Mouse (Mus musculus): ENCODE measurements around the gene Pan3. TPM values are rescaled to one million over a fixed set of nuclear protein-coding genes. Genes with fewer than 3 reads are reported as not detected.

Gene Pan3
- total RNA-seq, 1 experiment from 2014 or later: 387 TPM

DNA sequence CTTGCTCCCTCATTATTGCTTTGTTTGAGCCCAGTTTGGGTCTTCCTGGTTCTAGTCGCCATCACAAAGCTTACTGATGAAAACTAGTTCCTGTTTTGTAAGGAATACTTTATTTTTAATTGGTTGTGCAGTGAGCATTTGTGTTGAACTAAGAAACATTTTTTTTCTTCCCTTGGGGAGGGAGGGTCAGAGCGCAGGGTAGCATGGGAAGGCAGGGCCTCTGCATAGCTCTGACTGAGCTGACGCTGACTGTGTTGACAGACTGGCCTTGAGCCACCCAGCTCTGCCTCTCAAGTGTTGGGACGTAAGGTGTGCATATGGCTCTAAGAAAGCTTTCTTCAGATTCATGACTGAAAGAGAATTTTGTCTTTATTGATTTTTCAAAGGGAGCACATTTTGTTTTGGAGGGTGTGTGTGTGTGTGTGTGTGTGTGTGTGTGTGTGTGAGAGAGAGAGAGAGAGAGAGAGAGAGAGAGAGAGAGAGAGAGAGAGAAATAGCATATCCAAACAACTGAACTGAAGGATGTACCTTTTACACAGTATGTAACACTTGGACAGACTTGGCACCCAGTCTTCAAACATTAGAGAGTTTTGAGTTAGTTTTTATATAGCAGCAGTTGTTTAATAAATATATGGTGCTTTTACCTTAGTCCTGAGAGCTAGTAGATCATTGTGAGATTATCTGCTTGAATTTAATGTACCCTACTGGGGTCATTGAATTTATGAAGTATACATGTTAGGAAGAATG is 30.0 kb downstream of the Pan3 start:
- ATAC-seq (replicated peaks in 1 of 2; ENCODE audit: insufficient read depth in 1 of 2, low FRiP score in 2 of 2, low TSS enrichment in 1 of 2, low read depth in 1 of 2, poor library complexity in 2 of 2, severe bottlenecking in 2 of 2): peak; percentile 69 to 83

- ATAC-seq (replicated peaks in 1 of 2; ENCODE audit: insufficient read depth in 1 of 2, low FRiP score in 2 of 2, low TSS enrichment in 1 of 2, low read depth in 1 of 2, poor library complexity in 2 of 2, severe bottlenecking in 2 of 2): 0 out of 4 replicates have a peak, but pooled peaks of 1 of the 2 experiments have one; percentile 18
These were observed 33.3 kb downstream of the Pan3 start for GRCm38 (mm10) chr5:147463251-147463650.

DNA sequence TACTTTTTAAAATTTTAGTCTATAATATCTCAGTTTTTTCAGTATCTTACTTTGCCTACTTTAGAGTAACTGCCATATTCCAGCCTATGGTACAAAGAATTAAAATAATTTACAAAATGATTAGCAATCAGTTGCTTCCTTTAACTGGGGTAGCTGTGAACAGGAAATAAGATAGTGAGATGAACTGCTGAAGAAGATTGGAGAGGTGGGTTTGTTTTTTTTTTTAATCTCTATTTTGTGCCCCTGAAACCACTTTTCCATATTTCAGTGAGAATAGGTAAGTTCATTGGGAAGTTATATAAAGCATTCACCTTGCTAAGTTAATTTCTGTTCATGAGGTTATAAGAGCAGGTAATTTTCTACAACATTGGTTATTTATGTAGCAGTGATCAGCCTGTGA is 36.4 kb downstream of the Pan3 start:
- no peak for ATAC-seq (replicated peaks in 1 of 2; ENCODE audit: insufficient read depth in 1 of 2, low FRiP score in 2 of 2, low TSS enrichment in 1 of 2, low read depth in 1 of 2, poor library complexity in 2 of 2, severe bottlenecking in 2 of 2)

- peak; percentile 62 to 65 for ATAC-seq (replicated peaks in 1 of 2; ENCODE audit: insufficient read depth in 1 of 2, low FRiP score in 2 of 2, low TSS enrichment in 1 of 2, low read depth in 1 of 2, poor library complexity in 2 of 2, severe bottlenecking in 2 of 2)
These were observed 41.2 kb downstream of the Pan3 start for GRCm38 (mm10) chr5:147471163-147471562.

- ATAC-seq (replicated peaks in 1 of 2; ENCODE audit: insufficient read depth in 1 of 2, low FRiP score in 2 of 2, low TSS enrichment in 1 of 2, low read depth in 1 of 2, poor library complexity in 2 of 2, severe bottlenecking in 2 of 2): no peak
These were observed 43.1 kb downstream of the Pan3 start for GRCm38 (mm10) chr5:147473071-147473470.

DNA sequence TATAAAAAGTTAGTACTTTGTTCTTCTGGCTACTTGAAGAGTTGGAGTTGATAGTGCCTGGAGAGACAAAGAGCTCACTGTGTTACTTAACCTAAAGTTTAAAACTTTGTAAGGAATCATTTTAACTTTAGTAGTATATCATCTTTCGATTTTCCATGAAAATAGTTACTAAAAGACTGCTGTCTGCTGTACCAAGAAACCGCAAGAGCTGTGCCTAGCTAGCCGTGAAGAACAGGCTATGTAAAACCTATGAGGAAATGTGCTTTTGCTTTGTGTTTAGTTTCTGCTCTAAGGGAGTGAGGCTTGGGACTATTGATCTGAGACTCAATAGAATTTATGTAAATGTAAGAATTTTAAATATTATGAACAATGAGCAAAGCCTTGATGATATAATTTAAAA is 43.9 kb downstream of the Pan3 start:
- no peak for ATAC-seq (replicated peaks in 1 of 2; ENCODE audit: insufficient read depth in 1 of 2, low FRiP score in 2 of 2, low TSS enrichment in 1 of 2, low read depth in 1 of 2, poor library complexity in 2 of 2, severe bottlenecking in 2 of 2)

- ATAC-seq (replicated peaks in 1 of 2; ENCODE audit: insufficient read depth in 1 of 2, low FRiP score in 2 of 2, low TSS enrichment in 1 of 2, low read depth in 1 of 2, poor library complexity in 2 of 2, severe bottlenecking in 2 of 2): no peak
These were observed 46.1 kb downstream of the Pan3 start for GRCm38 (mm10) chr5:147476109-147476508.

DNA sequence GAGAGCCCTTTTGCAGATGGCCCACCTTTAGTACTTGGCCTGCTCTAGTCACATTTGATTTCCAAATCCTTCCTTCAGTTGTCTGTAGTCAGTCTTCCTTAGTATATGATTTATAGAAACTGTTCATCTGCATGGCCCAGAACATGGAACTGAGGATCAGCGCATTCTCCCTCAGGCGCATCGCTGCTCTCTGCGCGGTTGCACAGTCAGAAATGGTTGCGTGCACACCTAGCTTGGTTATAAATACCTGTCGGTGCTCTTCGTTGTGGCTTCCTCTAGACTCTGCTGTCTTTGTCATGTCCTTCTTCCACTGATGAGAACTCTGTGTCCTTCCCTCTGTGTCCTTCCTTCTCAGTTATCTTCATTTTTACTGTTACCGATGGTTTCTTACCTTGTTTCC is 47.1 kb downstream of the Pan3 start:
- no peak for ATAC-seq (replicated peaks in 1 of 2; ENCODE audit: insufficient read depth in 1 of 2, low FRiP score in 2 of 2, low TSS enrichment in 1 of 2, low read depth in 1 of 2, poor library complexity in 2 of 2, severe bottlenecking in 2 of 2)

- no peak for ATAC-seq (replicated peaks in 1 of 2; ENCODE audit: insufficient read depth in 1 of 2, low FRiP score in 2 of 2, low TSS enrichment in 1 of 2, low read depth in 1 of 2, poor library complexity in 2 of 2, severe bottlenecking in 2 of 2)
These were observed 49.4 kb downstream of the Pan3 start for GRCm38 (mm10) chr5:147479341-147479740.

DNA sequence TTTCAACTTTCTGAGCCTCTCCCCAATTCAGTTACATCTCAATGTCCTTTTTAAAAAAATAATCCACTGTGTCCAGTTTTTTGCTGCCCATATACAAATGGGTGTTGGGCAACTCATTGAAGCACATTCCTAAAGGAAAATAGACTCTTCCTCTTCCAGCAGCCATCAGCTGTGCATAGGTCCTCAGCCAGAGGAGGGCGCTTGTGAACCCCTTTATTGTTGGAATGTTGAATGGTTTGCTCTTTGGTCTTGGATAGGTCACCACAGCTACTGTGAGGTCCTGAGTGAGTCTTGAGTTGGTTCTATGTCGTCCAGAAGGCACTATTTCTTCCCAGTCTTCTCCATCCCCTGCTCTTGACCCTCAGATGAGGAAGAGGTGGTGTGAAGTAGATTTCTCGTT is 54.2 kb downstream of the Pan3 start:
- ATAC-seq (replicated peaks in 1 of 2; ENCODE audit: insufficient read depth in 1 of 2, low FRiP score in 2 of 2, low TSS enrichment in 1 of 2, low read depth in 1 of 2, poor library complexity in 2 of 2, severe bottlenecking in 2 of 2): no peak

DNA sequence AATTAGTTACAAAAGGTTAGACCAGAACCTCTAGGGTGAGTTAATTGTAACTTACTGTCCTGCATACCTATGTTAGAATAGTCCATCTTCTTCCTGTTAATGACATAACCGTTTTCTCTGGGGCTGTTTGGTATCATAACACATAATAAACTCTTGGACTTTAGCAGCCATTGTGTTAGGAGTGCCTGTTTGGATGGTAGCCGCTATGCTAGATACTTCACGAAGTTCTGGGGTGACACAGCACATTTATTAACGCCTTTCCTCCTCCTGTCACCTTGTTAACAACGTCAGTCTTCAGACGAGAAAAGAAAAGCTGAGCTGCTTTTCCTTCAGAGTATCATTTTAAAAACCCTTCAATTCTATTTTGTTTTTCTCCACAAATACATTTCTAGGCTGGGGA is 59.3 kb downstream of the Pan3 start:
- no peak for ATAC-seq (replicated peaks in 1 of 2; ENCODE audit: insufficient read depth in 1 of 2, low FRiP score in 2 of 2, low TSS enrichment in 1 of 2, low read depth in 1 of 2, poor library complexity in 2 of 2, severe bottlenecking in 2 of 2)

DNA sequence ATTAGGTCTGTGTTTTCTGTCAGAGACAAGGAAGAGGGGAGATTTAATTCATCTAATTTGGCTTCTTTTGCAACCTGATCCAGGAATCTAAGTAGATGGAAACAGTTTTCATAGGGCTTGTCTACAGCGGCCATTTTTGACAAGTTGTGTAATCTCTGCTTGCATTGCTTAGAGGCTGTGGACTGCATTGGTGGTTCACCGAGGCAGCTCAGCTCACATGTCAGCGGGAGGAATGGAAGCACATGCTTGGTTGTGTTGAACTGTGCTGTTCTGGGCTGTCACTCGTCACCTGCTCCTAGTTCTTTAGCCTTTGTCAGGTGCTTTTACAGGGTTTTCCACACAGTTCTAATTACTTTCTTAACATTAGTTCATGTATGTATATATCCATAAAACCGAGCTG is 60.9 kb downstream of the Pan3 start:
- no peak for ATAC-seq (replicated peaks in 1 of 2; ENCODE audit: insufficient read depth in 1 of 2, low FRiP score in 2 of 2, low TSS enrichment in 1 of 2, low read depth in 1 of 2, poor library complexity in 2 of 2, severe bottlenecking in 2 of 2)

GRCm38 (mm10) chr5:147492511-147492910 is 62.5 kb downstream of the Pan3 start:
- no peak for ATAC-seq (replicated peaks in 1 of 2; ENCODE audit: insufficient read depth in 1 of 2, low FRiP score in 2 of 2, low TSS enrichment in 1 of 2, low read depth in 1 of 2, poor library complexity in 2 of 2, severe bottlenecking in 2 of 2)

- no peak for ATAC-seq (replicated peaks in 1 of 2; ENCODE audit: insufficient read depth in 1 of 2, low FRiP score in 2 of 2, low TSS enrichment in 1 of 2, low read depth in 1 of 2, poor library complexity in 2 of 2, severe bottlenecking in 2 of 2)
These were observed 63.2 kb downstream of the Pan3 start for GRCm38 (mm10) chr5:147493205-147493604.

- no peak for ATAC-seq (replicated peaks in 1 of 2; ENCODE audit: insufficient read depth in 1 of 2, low FRiP score in 2 of 2, low TSS enrichment in 1 of 2, low read depth in 1 of 2, poor library complexity in 2 of 2, severe bottlenecking in 2 of 2)
These were observed 63.7 kb downstream of the Pan3 start for GRCm38 (mm10) chr5:147493685-147494084.

DNA sequence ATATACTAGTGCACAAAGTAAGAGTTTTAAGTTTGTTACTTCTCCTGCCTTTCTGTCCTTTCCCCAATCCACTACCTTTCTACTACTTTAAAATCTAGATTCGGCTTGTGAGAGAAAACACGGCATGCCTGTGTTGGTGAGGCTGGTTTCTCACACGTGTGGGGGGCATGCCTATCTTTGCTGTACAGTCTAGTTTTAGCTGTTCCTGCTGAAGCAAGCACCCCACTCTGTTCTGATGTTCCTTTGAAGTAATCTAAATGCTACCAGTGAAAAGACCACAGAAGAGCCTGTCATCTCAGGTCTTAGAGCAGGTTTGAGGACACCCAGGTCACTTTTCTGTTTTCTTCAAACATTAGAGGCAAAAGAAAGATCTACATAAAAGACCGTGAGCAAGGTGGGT is 64.4 kb downstream of the Pan3 start:
- no peak for ATAC-seq (replicated peaks in 1 of 2; ENCODE audit: insufficient read depth in 1 of 2, low FRiP score in 2 of 2, low TSS enrichment in 1 of 2, low read depth in 1 of 2, poor library complexity in 2 of 2, severe bottlenecking in 2 of 2)

GRCm38 (mm10) chr5:147494791-147495376 is 64.9 kb downstream of the Pan3 start:
- ATAC-seq (replicated peaks in 1 of 2; ENCODE audit: insufficient read depth in 1 of 2, low FRiP score in 2 of 2, low TSS enrichment in 1 of 2, low read depth in 1 of 2, poor library complexity in 2 of 2, severe bottlenecking in 2 of 2): no peak

DNA sequence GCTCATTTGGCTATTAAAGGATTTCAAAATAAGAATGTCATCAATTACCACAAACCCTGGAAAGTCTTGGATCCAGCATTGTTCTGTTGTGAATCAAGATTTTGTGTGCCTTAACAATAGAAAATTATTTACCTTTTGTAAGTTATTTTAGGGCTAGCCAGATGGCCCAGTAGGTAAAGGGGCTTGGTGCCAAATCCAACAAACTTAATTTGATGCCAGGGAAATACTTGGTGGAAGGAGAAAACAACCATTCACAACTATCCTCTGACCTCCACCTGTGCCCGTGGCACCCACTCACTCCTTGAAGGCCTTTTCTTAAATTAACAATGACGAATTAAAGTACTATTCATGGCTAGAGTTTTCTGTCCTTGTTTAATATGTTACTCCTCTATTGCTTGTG is 66.0 kb downstream of the Pan3 start:
- no peak for ATAC-seq (replicated peaks in 1 of 2; ENCODE audit: insufficient read depth in 1 of 2, low FRiP score in 2 of 2, low TSS enrichment in 1 of 2, low read depth in 1 of 2, poor library complexity in 2 of 2, severe bottlenecking in 2 of 2)

DNA sequence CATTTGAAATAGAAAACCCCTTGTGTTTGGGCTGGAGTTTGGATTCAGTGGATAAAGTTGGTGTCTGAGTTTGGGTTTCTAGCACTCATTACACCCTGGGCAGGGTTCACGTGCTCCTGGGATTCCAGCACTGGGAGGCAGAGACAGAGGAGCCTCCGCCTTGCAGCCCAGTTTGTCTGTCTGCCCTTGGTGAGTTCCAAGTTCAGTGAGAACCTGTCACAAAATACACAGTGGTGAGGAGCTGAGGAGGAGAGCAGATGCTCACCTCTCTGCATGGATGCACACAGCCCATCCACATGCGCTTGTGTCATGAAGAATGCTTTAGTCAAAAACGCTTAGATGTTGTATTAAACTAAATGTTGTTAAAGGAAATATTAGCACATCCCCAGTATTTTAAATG is 67.0 kb downstream of the Pan3 start:
- no peak for ATAC-seq (replicated peaks in 1 of 2; ENCODE audit: insufficient read depth in 1 of 2, low FRiP score in 2 of 2, low TSS enrichment in 1 of 2, low read depth in 1 of 2, poor library complexity in 2 of 2, severe bottlenecking in 2 of 2)

Measured in hematopoietic stem cell, adult 5-6 weeks (primary cell).